Mouse (Mus musculus) megakaryocyte, embryonic 14.5 days (primary cell): Measurements from ENCODE around the gene Rnase1.

Source experiments
- FLI1 ChIP-seq: IDR thresholded peaks from 2 replicates; pipeline ENCODE4 v1.6.1; 2012; ENCODE audit warnings: low read length, inconsistent platforms, mixed read lengths
- GATA1 ChIP-seq: IDR thresholded peaks from 3 replicates; pipeline ENCODE4 v1.6.1; 2012; ENCODE audit warnings: mixed read lengths, low read length, inconsistent platforms, borderline replicate concordance

GRCm38 (mm10) chr14:51113476-51113875, 33.1 kb downstream of the Rnase1 start:
- TF ChIP-seq GATA1 (no peak), FLI1 (no peak)
